Mouse (Mus musculus) C2C12 (cell line): ENCODE results near the gene Pacsin2. TPM values are rescaled to one million over a fixed set of nuclear protein-coding genes. Genes with fewer than 3 reads are reported as not detected.

Experiments
- H3K27me3 ChIP-seq: one replicate; pipeline ENCODE4 v1.6.1; 2011; ENCODE audit not compliant: control insufficient read depth, insufficient read depth, insufficient read length
- H3K36me3 ChIP-seq: one replicate; pipeline ENCODE4 v1.6.1; 2011; ENCODE audit not compliant: control insufficient read depth, insufficient read depth
- H3K4me3 ChIP-seq: one replicate; pipeline ENCODE4 v1.5.1; 2011; ENCODE audit warnings: mild to moderate bottlenecking, control low read depth; ENCODE audit not compliant: poor library complexity, insufficient read depth, severe bottlenecking
- H3K79me2 ChIP-seq: one replicate; pipeline ENCODE4 v1.6.1; 2011; ENCODE audit not compliant: control insufficient read depth, insufficient read depth
- H3K79me3 ChIP-seq: one replicate; pipeline ENCODE4 v1.6.1; 2011; ENCODE audit warnings: low read depth, control low read depth
- H3ac ChIP-seq: one replicate; pipeline ENCODE3; 2011; ENCODE audit warnings: low read depth; ENCODE audit not compliant: control insufficient read depth, insufficient read length
- CEBPB ChIP-seq: IDR thresholded peaks from one replicate; pipeline ENCODE4 v1.6.1; 2011; ENCODE audit warnings: low read depth, mild to moderate bottlenecking, control low read depth, moderate library complexity
- CTCF ChIP-seq: IDR thresholded peaks from one replicate; pipeline ENCODE4 v1.5.1; 2011; ENCODE audit not compliant: control insufficient read depth, insufficient read depth, insufficient read length
- FOSL1 ChIP-seq: IDR thresholded peaks from one replicate; pipeline ENCODE4 v1.8.0; 2011; ENCODE audit warnings: mild to moderate bottlenecking, low read length; ENCODE audit not compliant: poor library complexity, insufficient read depth, severe bottlenecking
- MAX ChIP-seq: IDR thresholded peaks from one replicate; pipeline ENCODE4 v1.6.1; 2011; ENCODE audit warnings: mild to moderate bottlenecking, control low read depth
- MYOD1 ChIP-seq: IDR thresholded peaks from one replicate; pipeline ENCODE4 v1.6.1; 2011; ENCODE audit warnings: low read depth; ENCODE audit not compliant: control insufficient read depth, insufficient read length
- MYOG ChIP-seq: IDR thresholded peaks from one replicate; pipeline ENCODE4 v1.6.1; 2011; ENCODE audit not compliant: control insufficient read depth, insufficient read length; ENCODE audit errors: extremely low read depth
- USF1 ChIP-seq: IDR thresholded peaks from one replicate; pipeline ENCODE4 v1.6.1; 2011; ENCODE audit warnings: low read depth, mild to moderate bottlenecking, control low read depth, moderate library complexity
- polyA plus RNA-seq: library from polyadenylated mRNA; unstranded; fragments of >200 nt; fragmentation: generic; extraction: Trizol; gene quantifications from one replicate; pipeline ENCODE4 v1.2.1, GENCODE M21; 2012; ENCODE audit warnings: missing spikeins

Gene Pacsin2
- polyA plus RNA-seq, 1 experiment: 101 TPM

GRCm38 (mm10) chr15:83493856-83494571 lies 29.6 kb upstream of the Pacsin2 start:
- no peaks in the 10 kb centered on the region for H3K79me3 ChIP-seq
- TF ChIP-seq CEBPB: no peak
- no peak for TF ChIP-seq CTCF
- TF ChIP-seq USF1: no peak
- no peak for TF ChIP-seq MAX
- no peak for TF ChIP-seq FOSL1
- TF ChIP-seq MYOG: no peak
- TF ChIP-seq MYOD1: no peak
- no peaks in the 10 kb centered on the region for H3K79me2 ChIP-seq

DNA sequence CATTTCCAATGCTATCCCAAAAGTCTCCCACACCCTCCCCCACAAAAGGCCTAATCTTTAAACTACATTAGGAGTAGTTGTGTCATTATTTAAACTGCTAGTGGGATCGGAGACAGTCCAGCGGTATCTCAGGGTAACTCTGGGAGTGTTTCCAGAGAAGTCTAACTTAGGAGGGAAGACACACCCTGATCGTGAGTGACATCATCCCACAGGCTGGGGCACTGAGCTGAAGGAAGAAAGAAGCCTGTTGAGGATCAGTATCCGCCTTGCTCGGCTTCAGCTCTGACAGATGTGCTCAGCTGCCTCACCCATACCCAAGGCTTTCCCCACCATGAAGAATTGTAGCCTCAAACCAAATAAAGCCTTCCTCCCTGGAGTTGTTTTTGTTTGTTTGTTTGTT lies 27.5 kb upstream of the Pacsin2 start:
- Histone ChIP-seq H3K27me3 (no peaks in the 10 kb centered on the region), H3ac (no peak overlapping the region), H3K4me3 (no peak overlapping the region), H3K79me2 (no peaks in the 10 kb centered on the region), H3K79me3 (no peaks in the 10 kb centered on the region), H3K36me3 (peaks cover 53% of the 10 kb centered on the region)
- no peak for TF ChIP-seq CTCF
- peak; percentile 39 for TF ChIP-seq MYOD1

More at GRCm38 (mm10) chr15:83493856-83494571, 29.6 kb upstream of the Pacsin2 start:
- Histone ChIP-seq H3K36me3 (peaks cover 74% of the 10 kb centered on the region), H3ac (no peak overlapping the region), H3K27me3 (no peaks in the 10 kb centered on the region), H3K4me3 (no peak overlapping the region)

DNA sequence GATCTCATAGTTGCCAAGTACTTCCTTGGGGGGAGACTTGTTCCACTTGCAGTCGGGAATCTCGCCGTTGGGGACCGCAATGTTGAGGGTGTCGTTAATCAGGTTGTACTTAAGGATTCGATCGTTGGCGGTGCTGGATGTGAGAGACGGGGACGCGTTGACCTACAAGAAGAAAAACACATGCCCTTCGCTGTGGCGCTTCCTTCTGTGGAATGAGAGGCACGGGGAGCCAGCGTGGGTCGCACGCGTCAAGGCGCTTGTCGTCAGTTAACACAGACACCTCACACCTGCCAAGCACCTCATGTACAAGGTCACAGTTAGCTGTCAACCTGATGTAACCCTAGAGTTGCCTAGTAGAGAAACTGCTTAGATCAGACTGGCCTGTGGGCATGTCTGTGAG lies 25.1 kb upstream of the Pacsin2 start:
- no peak overlapping the region for H3ac ChIP-seq
- H3K36me3 ChIP-seq: peaks cover 40% of the 10 kb centered on the region
- no peak for TF ChIP-seq MYOD1
- no peaks in the 10 kb centered on the region for H3K27me3 ChIP-seq
- H3K79me3 ChIP-seq: no peaks in the 10 kb centered on the region
- H3K79me2 ChIP-seq: no peaks in the 10 kb centered on the region
- H3K4me3 ChIP-seq: no peak overlapping the region

DNA sequence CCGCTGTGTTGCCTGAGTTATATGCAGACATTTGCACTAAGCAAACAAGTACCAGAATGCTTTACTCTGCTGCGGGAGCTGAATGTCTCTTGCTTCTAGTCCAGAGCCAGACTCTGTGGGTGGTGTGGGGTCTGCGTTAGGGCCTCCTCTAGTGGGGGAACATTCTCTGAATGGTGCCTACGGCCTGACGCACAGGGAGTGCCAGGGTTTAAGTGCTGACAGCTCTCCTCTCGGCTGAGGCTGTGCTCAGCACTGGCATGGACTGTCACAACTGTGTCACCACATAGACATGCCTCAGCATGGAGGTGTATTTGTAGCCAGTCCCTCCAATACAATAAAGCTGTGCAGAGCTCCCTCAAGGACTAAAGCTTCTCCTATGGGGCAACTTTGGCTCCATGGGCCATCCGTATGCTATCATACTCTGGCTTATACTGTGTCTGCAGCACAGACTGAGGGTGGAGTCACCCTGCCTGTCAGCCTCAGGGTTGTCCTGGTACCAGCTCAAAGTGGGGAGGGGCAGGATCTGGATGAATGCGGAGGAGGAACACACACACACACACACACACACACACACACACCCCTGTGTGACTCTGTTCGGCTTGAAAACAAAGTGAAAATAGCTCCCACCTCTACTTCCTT lies 23.2 kb upstream of the Pacsin2 start:
- Histone ChIP-seq H3ac (no peak overlapping the region), H3K79me3 (no peaks in the 10 kb centered on the region), H3K79me2 (no peaks in the 10 kb centered on the region), H3K27me3 (no peaks in the 10 kb centered on the region), H3K36me3 (peaks cover 28% of the 10 kb centered on the region), H3K4me3 (no peak overlapping the region)
- TF ChIP-seq MYOD1: no peak
- no peak for TF ChIP-seq FOSL1

DNA sequence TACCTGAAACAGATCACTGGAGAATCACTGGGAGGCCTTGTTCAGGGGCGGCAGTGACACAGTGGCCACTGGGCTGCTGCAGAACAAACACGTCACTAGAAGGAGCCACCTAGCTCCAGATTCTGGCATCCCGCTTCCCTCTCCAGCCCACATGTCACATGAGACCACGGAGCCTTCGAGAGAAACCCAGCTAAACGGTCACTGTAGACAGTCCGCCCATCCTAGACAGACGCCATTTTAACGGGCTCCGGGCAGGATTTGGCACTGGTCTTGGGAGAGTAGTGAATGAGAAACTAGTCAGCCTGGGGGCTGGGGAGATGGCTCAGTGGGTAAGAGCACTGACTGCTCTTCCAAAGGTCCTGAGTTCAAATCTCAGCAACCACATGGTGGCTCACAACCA lies 19.9 kb upstream of the Pacsin2 start:
- peaks cover 3% of the 10 kb centered on the region for H3K36me3 ChIP-seq
- no peak for TF ChIP-seq MAX
- no peak for TF ChIP-seq MYOD1
- TF ChIP-seq MYOG: no peak
- TF ChIP-seq FOSL1: no peak
- TF ChIP-seq USF1: no peak
- TF ChIP-seq CEBPB: no peak
- no peak for TF ChIP-seq CTCF
- H3K79me3 ChIP-seq: no peaks in the 10 kb centered on the region
- H3K27me3 ChIP-seq: no peaks in the 10 kb centered on the region
- H3K79me2 ChIP-seq: no peaks in the 10 kb centered on the region
- H3K4me3 ChIP-seq: no peak overlapping the region
- no peak overlapping the region for H3ac ChIP-seq

DNA sequence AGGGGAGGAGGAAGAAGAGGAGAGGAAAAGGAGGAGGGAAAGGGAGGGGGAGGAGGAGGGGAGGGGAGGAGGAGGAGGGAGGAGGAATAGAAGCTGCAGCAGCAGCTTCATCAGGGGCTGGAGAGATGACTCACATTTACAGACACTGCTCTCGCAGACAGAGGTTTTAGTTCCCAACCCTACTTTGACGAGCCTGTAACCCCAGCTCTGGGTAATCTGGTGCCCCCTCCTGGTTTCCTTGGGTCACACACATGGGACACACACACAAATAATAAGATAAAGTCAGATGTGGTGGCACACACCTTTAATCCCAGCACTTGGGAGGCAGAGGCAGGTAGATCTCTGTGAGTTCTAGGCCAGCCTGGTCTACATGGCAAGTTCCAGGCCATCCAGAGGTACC lies 19.1 kb upstream of the Pacsin2 start:
- Histone ChIP-seq H3ac (no peak overlapping the region), H3K79me2 (no peaks in the 10 kb centered on the region), H3K4me3 (no peak overlapping the region), H3K36me3 (peaks cover 3% of the 10 kb centered on the region), H3K27me3 (no peaks in the 10 kb centered on the region), H3K79me3 (no peaks in the 10 kb centered on the region)
- peak; percentile 46 for TF ChIP-seq CTCF
- no peak for TF ChIP-seq CEBPB
- TF ChIP-seq FOSL1: peak; percentile 73
- TF ChIP-seq MAX: peak; percentile 55
